Mouse (Mus musculus): ENCODE data around the gene Tnxb. TPM values are rescaled to one million over a fixed set of nuclear protein-coding genes. Genes with fewer than 3 reads are reported as not detected.
"Not testable (repeated sequence)": the region's sequence is repeated elsewhere in the genome, so short reads cannot be mapped to it uniquely, and the experiment has no call there.

The Tnxb gene
- total RNA-seq, 1 experiment, result 0.18 TPM

DNA sequence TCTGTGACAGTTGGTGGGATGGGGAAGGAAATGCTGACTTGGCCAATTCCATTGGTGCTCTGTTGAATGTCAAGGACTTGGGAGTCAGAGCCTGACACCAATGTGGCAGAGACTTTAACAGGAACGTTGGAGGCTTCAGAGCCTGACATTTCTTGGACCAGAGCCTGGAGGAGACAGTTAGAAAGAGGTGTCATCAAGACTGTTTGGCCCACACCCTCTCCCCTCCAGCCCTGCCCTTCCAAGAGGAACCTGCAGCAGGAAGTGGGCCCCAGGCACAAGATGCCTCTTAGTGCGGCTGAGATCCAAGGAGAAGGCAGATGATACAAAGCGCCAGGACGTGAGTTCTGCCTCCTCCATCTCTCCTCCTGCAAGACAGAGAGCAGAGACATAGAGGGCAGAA, 69.9 kb downstream of the Tnxb start:
- H3K9ac ChIP-seq (ENCODE audit: insufficient read depth, low read depth, low read length, poor library complexity, severe bottlenecking), result no peak overlapping the region
- H3K4me1 ChIP-seq (ENCODE audit: control insufficient read depth in 2 of 2, insufficient read depth in 2 of 2, low read length in 2 of 2, poor library complexity in 1 of 2), result no peaks in the 10 kb centered on the region
- H3K4me3 ChIP-seq (ENCODE audit: insufficient read depth in 1 of 2, low read depth in 1 of 2, low read length in 2 of 2, poor library complexity in 1 of 2, severe bottlenecking in 1 of 2), result no peak overlapping the region
- no peak for TF ChIP-seq ZNF384 (IDR thresholded peaks at IDR 0.05; ENCODE audit: low read depth, low read length)
- 0 out of 2 replicates have a peak, but pooled peaks have one; percentile 41 for TF ChIP-seq MAFK (IDR thresholded peaks at IDR 0.05; ENCODE audit: insufficient read depth, low read depth, low read length)
- no peaks in the 10 kb centered on the region for H3K9me3 ChIP-seq (ENCODE audit: control insufficient read depth, insufficient read depth, low read depth, low read length)
- no peaks in the 10 kb centered on the region for H3K36me3 ChIP-seq (ENCODE audit: control insufficient read depth, insufficient read depth, low read length, poor library complexity, severe bottlenecking)
- in situ Hi-C loops (cut with MboI; ENCODE audit: low sequenced_read_pairs in 2 of 2, unreplicated experiment in 2 of 2), result no loop called here
- no peak overlapping the region for H3K27ac ChIP-seq (ENCODE audit: insufficient read depth, low read depth, low read length, poor library complexity, severe bottlenecking)
- no peak for DNase-seq (ENCODE audit: low read depth, low spot score)

DNA sequence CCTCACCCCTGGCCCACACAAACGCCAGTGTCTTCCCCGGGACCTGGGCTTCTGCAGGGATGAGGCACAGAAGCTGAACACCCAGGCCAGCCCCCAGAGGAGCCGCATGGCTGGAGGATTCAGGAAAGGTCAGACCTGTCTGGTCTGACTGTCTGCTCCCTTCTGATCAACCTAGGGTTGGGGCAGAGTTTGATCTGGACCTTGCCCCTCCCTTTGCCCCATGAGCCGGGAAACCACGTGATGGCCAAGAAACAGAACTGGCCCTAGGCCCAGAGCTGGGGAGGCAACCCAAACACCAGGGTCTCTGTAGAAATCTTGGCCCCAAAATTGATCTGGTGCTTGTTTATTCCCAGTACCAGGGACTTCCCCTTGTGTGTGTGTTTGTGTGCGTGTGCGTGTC, 73.4 kb downstream of the Tnxb start, which contains the start of gene C4b:
Gene C4b (minus strand): TSS at position 164 of the 400 bp plus-strand sequence.
- H3K27ac ChIP-seq (ENCODE audit: insufficient read depth, low read depth, low read length, poor library complexity, severe bottlenecking), result no peak within 1 kb of the TSS
- in situ Hi-C loops (cut with MboI; ENCODE audit: low sequenced_read_pairs in 2 of 2, unreplicated experiment in 2 of 2), result no loop called here
- H3K9me3 ChIP-seq (ENCODE audit: control insufficient read depth, insufficient read depth, low read depth, low read length), result no peaks in the 10 kb centered on the region
- no peak within 1 kb of the TSS for H3K4me3 ChIP-seq (ENCODE audit: insufficient read depth in 1 of 2, low read depth in 1 of 2, low read length in 2 of 2, poor library complexity in 1 of 2, severe bottlenecking in 1 of 2)
- no peaks in the 10 kb centered on the region for H3K36me3 ChIP-seq (ENCODE audit: control insufficient read depth, insufficient read depth, low read length, poor library complexity, severe bottlenecking)
- H3K4me1 ChIP-seq (ENCODE audit: control insufficient read depth in 2 of 2, insufficient read depth in 2 of 2, low read length in 2 of 2, poor library complexity in 1 of 2), result no peaks in the 10 kb centered on the region
- TF ChIP-seq HCFC1 (IDR thresholded peaks at IDR 0.05; ENCODE audit: borderline replicate concordance, insufficient read depth, low read length) (no peak), ZNF384 (IDR thresholded peaks at IDR 0.05; ENCODE audit: low read depth, low read length) (no peak), MAFK (IDR thresholded peaks at IDR 0.05; ENCODE audit: insufficient read depth, low read depth, low read length) (no peak), ZC3H11A (IDR thresholded peaks at IDR 0.05; ENCODE audit: borderline replicate concordance, low read depth, low read length) (no peak), CHD2 (IDR thresholded peaks at IDR 0.05; ENCODE audit: low read depth, low read length) (no peak)
- no peak within 1 kb of the TSS for H3K9ac ChIP-seq (ENCODE audit: insufficient read depth, low read depth, low read length, poor library complexity, severe bottlenecking)
- no peak for DNase-seq (ENCODE audit: low read depth, low spot score)

DNA sequence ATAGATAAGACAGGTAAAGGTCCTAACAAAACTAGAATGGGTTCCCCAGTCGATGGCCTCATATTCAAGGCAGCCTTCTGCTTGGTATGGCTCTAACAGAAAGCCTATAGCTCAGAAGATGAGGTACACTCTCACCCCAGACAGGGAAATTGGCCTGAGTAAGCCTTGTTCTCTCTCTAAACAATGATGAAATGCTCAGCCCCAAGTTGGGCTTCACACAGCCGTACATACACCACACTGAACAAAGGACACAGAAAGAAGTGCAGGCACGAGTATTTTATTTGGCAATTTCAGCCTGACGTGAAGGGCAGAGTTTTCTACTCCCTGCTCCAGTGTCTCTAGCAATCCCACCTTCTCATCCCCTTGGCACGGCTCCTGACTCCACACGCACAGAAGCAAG, 73.9 kb downstream of the Tnxb start:
- in situ Hi-C loops (cut with MboI; ENCODE audit: low sequenced_read_pairs in 2 of 2, unreplicated experiment in 2 of 2), result no loop called here
- no peak overlapping the region for H3K9ac ChIP-seq (ENCODE audit: insufficient read depth, low read depth, low read length, poor library complexity, severe bottlenecking)

DNA sequence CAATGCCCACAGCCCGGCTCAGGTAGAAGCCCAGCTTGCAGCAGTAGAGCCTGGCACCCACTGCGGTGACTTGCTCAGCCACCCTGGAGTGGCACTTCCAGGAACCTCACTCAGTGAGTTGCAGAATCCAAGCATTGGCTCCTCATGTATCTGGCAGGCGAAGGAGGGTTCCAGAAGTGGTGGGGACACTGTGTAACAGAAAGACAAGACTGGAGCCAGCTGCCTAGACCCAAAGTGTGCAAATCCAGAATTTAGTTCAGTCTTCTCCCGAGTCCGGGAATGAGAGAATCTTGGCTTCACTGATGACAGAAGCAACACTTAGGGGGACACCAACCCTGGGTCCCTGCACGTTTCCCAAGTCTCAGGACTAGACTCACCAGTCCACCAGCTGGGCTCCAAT, 74.3 kb downstream of the Tnxb start:
- H3K9ac ChIP-seq (ENCODE audit: insufficient read depth, low read depth, low read length, poor library complexity, severe bottlenecking); H3K36me3 ChIP-seq (ENCODE audit: control insufficient read depth, insufficient read depth, low read length, poor library complexity, severe bottlenecking); H3K4me3 ChIP-seq (ENCODE audit: insufficient read depth in 1 of 2, low read depth in 1 of 2, low read length in 2 of 2, poor library complexity in 1 of 2, severe bottlenecking in 1 of 2); H3K27ac ChIP-seq (ENCODE audit: insufficient read depth, low read depth, low read length, poor library complexity, severe bottlenecking); H3K9me3 ChIP-seq (ENCODE audit: control insufficient read depth, insufficient read depth, low read depth, low read length); DNase-seq (ENCODE audit: low read depth, low spot score); H3K4me1 ChIP-seq (ENCODE audit: control insufficient read depth in 2 of 2, insufficient read depth in 2 of 2, low read length in 2 of 2, poor library complexity in 1 of 2); in situ Hi-C loops (cut with MboI; ENCODE audit: low sequenced_read_pairs in 2 of 2, unreplicated experiment in 2 of 2): not testable (repeated sequence)

More for the DNA sequence above, 73.9 kb downstream of the Tnxb start:
- no peaks in the 10 kb centered on the region for H3K4me1 ChIP-seq (ENCODE audit: control insufficient read depth in 2 of 2, insufficient read depth in 2 of 2, low read length in 2 of 2, poor library complexity in 1 of 2)
- no peak overlapping the region for H3K27ac ChIP-seq (ENCODE audit: insufficient read depth, low read depth, low read length, poor library complexity, severe bottlenecking)
- TF ChIP-seq ZNF384 (IDR thresholded peaks at IDR 0.05; ENCODE audit: low read depth, low read length) (no peak), CHD2 (IDR thresholded peaks at IDR 0.05; ENCODE audit: low read depth, low read length) (no peak), MAFK (IDR thresholded peaks at IDR 0.05; ENCODE audit: insufficient read depth, low read depth, low read length) (no peak), ZC3H11A (IDR thresholded peaks at IDR 0.05; ENCODE audit: borderline replicate concordance, low read depth, low read length) (no peak), HCFC1 (IDR thresholded peaks at IDR 0.05; ENCODE audit: borderline replicate concordance, insufficient read depth, low read length) (no peak)
- no peak for DNase-seq (ENCODE audit: low read depth, low spot score)
- H3K36me3 ChIP-seq (ENCODE audit: control insufficient read depth, insufficient read depth, low read length, poor library complexity, severe bottlenecking), result no peaks in the 10 kb centered on the region
- H3K9me3 ChIP-seq (ENCODE audit: control insufficient read depth, insufficient read depth, low read depth, low read length), result no peaks in the 10 kb centered on the region
- no peak overlapping the region for H3K4me3 ChIP-seq (ENCODE audit: insufficient read depth in 1 of 2, low read depth in 1 of 2, low read length in 2 of 2, poor library complexity in 1 of 2, severe bottlenecking in 1 of 2)

DNA sequence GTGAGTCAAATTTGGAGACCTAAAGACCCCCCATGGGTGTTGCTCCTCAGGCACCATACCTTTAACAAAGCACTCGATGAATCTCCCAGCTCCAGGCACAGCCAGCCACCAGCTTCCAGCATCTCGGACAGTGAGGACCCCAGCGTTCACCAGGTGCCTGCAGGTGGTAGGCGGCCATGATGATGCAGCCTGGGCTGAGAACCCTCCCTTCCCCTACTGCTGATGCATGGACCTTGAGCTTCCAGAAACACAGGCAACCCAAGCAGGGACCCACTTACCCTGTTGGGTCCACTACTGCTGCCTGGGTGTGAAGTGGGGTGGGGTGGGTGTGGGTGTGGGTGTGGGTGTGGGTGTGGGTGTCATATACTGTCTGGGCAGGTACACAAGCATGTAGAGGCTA, 74.8 kb downstream of the Tnxb start:
- not testable (repeated sequence) for DNase-seq (ENCODE audit: low read depth, low spot score)

More for the DNA sequence above, 74.8 kb downstream of the Tnxb start:
- H3K9me3 ChIP-seq (ENCODE audit: control insufficient read depth, insufficient read depth, low read depth, low read length); H3K36me3 ChIP-seq (ENCODE audit: control insufficient read depth, insufficient read depth, low read length, poor library complexity, severe bottlenecking); H3K9ac ChIP-seq (ENCODE audit: insufficient read depth, low read depth, low read length, poor library complexity, severe bottlenecking); in situ Hi-C loops (cut with MboI; ENCODE audit: low sequenced_read_pairs in 2 of 2, unreplicated experiment in 2 of 2); H3K4me3 ChIP-seq (ENCODE audit: insufficient read depth in 1 of 2, low read depth in 1 of 2, low read length in 2 of 2, poor library complexity in 1 of 2, severe bottlenecking in 1 of 2); H3K27ac ChIP-seq (ENCODE audit: insufficient read depth, low read depth, low read length, poor library complexity, severe bottlenecking); H3K4me1 ChIP-seq (ENCODE audit: control insufficient read depth in 2 of 2, insufficient read depth in 2 of 2, low read length in 2 of 2, poor library complexity in 1 of 2): not testable (repeated sequence)
